Mouse (Mus musculus): ENCODE measurements around the gene Kcnip3. TPM values are rescaled to one million over a fixed set of nuclear protein-coding genes. Genes with fewer than 3 reads are reported as not detected.

The Kcnip3 gene
- total RNA-seq, 2 experiments from 2014 or later: 53.9 to 57.9 TPM

GRCm38 (mm10) chr2:127472279-127472678 is 49.6 kb downstream of the Kcnip3 start:
- DNase-seq (ENCODE audit: low spot score in 2 of 2): no peak

GRCm38 (mm10) chr2:127471281-127471680 is 50.6 kb downstream of the Kcnip3 start:
- DNase-seq (ENCODE audit: low spot score in 2 of 2): no peak

DNA sequence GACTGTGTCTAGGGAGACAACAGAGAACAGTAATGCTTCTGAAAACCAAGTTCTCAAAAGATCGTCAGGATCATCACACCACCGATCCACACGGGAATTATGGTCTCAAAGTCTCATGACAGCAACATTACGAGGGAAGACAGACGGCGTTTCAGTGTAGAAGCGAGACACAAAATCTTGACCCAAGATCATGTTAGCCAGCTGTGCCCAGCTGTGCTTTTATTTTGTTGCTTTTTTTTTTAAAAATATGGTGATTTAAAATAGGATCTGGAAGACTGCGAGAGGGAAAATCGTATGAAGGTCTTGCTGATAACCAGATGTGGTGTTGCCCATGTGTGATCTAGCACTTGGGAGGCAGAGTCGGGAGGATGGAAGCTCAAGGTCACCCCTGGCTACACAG is 51.2 kb downstream of the Kcnip3 start:
- no peak for DNase-seq (ENCODE audit: low spot score in 2 of 2)

GRCm38 (mm10) chr2:127470183-127470582 is 51.7 kb downstream of the Kcnip3 start:
- no peak for DNase-seq (ENCODE audit: low spot score in 2 of 2)

GRCm38 (mm10) chr2:127462314-127462713 is 59.6 kb downstream of the Kcnip3 start:
- DNase-seq (ENCODE audit: low spot score in 2 of 2): peak; percentile 67 to 74

GRCm38 (mm10) chr2:127461351-127461750 is 60.5 kb downstream of the Kcnip3 start:
- DNase-seq (ENCODE audit: low spot score in 2 of 2): no peak

GRCm38 (mm10) chr2:127459341-127459740 is 62.6 kb downstream of the Kcnip3 start:
- DNase-seq (ENCODE audit: low spot score in 2 of 2): no peak

GRCm38 (mm10) chr2:127453764-127454163 is 68.1 kb downstream of the Kcnip3 start:
- peak; percentile 83 to 85 for DNase-seq (ENCODE audit: low spot score in 2 of 2)

- DNase-seq (ENCODE audit: low spot score in 2 of 2): no peak
Measured at GRCm38 (mm10) chr2:127453141-127453540, 68.8 kb downstream of the Kcnip3 start.

- no peak for DNase-seq (ENCODE audit: low spot score in 2 of 2)
Measured at GRCm38 (mm10) chr2:127451748-127452147, 70.1 kb downstream of the Kcnip3 start.

DNA sequence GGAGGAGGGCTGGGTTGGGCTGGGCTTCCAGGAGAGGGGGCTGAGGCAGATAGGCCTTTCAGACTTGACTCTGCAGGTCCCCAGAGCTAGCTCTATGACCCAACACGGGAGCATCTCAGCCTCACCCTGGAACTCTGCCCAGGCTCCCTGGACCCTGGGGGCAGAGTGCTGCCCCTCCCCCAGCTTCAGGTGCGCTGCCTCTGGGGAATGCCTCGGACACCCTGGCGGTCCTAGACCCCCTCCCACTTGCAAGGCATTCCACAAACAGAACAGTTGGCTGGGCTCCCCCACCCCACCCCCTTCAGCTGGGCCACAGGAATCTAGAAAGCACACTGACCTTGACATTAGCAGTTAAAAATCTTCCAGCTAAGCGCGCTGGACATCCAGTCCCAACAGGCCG is 72.2 kb downstream of the Kcnip3 start:
- DNase-seq (ENCODE audit: low spot score in 2 of 2): no peak

DNA sequence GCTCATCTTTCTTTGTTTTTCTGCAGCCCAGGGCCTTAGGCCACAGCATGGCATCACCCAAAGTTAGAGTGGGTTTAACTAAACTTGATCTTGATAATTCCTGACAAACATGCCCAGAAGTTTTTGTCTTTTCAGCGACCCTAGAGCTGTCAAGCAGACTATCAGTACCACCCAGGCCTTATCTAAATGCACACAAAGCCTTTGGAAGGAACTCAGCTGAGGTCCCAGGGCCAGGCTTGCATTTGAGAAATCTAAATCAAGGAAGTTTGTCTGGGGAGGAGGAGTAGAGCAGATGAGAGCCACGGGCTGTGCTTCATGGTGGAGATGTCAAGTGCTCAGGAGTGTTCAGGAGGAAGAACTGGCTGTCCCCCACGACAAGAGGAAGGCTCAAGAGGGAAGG is 75.0 kb downstream of the Kcnip3 start:
- DNase-seq (ENCODE audit: low spot score in 2 of 2): no peak

GRCm38 (mm10) chr2:127444055-127444789 is 77.7 kb downstream of the Kcnip3 start, which contains the start of gene Fahd2a:
Gene Fahd2a (minus strand): TSS chr2:127444565.
- DNase-seq (ENCODE audit: low spot score in 2 of 2): peak; percentile 87 to 88

GRCm38 (mm10) chr2:127437697-127438096 is 84.2 kb downstream of the Kcnip3 start:
- no peak for DNase-seq (ENCODE audit: low spot score in 2 of 2)

DNA sequence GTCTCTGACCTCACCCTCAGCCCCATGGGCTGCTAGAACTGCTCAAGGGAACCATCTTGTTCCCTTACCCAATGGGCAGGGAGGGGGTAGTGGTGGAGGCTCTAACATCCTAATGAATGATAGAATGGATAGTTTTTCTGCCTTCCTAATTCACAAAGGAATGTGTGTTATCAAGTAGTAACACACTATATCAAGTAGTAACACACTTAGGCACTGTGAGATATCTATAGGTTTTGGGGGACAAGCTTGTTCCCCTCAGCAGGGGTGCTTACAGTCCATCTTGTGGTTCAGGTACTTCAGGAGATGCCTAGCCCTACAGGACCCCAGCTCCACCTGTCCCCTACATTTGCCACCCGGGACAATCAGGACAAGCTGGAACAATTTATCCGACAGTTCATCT is 86.3 kb downstream of the Kcnip3 start:
- no peak for DNase-seq (ENCODE audit: low spot score in 2 of 2)

DNA sequence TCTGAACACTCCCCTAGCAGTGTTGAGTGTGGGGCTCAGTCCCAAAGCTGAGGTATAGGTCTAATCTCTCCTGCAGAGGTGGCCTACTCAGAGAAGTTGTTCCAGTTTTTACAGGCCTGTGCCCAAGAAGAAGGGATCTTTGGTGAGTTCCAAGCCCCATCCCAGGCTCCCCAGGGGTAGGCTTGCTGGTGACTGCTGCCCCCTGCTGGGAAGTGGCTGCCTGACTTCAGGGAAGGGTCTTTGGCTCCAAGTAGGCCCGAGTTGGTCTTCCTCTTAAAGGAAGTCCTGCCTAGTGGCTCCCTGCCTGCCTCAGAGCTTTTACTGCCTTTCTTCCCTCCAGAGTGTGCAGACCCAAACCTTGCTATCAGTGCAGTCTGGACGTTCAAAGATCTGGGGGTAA is 86.8 kb downstream of the Kcnip3 start:
- DNase-seq (ENCODE audit: low spot score in 2 of 2): peak; percentile 25 to 45

DNA sequence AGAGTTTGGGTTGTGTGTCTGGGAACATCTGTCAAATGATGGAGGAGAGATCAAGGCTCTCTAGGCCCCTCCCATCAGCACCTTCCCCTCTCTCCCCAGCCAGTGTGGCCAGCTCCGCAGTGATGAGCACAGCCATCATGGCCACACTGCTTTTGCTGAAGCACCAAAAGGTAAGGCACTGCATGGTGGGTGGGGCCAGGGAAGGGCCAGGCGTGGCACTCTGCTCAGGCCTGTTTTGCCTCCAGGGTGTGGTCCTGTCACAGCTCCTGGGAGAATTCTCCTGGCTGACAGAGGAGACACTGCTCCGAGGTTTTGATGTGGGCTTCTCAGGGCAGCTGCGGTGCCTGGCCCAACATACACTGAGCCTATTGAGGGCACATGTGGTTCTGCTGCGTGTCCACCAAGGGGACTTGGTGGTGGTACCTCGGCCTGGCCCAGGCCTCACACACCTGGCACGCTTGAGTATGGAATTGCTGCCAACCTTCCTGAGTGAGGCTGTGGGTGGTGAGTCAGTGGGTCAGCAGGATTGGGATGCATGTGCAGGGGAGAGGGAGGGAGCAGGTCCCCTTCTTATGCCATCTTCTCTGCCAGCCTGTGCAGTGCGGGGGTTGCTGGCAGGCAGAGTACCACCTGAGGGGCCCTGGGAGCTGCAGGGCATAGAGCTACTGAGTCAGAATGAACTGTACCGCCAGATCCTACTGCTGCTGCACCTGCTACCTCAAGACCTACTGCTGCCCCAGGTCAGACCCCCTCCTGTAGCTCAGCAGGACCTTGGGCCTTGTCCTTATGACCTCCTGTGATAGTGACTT is 88.2 kb downstream of the Kcnip3 start:
- DNase-seq (ENCODE audit: low spot score in 2 of 2): no peak

DNA sequence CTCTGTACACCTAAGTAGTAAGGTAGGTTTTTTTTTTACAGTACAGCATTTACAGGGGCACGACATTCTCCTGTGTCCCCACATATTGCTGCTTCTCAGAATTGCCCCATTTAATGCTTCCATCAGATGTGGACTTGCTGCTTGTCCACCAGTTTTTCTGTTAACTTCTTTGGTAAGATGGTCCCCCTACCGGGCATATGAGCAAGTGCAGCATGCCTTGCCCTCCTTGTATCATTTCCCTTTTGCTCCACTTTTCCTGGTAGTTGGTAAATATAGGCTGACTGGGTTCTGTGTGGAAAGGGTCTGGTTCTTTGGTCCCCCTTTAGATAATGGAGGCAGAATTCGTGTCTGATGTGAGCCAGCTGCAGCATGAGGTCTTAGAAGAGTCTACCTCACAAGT is 91.7 kb downstream of the Kcnip3 start:
- DNase-seq (ENCODE audit: low spot score in 2 of 2): peak; percentile 50 to 58

DNA sequence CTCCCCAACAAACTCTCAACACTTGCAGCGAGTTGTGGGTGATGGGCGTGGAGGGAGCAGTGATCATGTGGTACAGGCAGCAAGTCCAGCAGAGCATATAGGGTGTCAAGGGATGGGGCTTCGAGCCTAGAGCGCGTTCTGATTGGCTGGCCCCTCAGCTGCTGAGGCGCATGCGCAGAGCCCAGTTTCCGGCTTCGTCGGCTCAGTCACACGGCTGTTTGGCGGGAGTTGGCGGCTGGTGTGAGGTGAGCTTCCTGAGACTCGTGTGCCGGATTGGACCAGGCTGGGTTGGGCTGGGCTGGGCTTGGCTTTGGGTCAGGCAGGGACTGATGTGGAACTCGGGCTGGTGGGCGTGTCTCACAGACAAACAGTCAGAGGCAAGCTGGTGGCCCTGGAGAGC is 96.9 kb downstream of the Kcnip3 start, which contains the start of gene Gpat2:
TSS of gene Gpat2 (plus strand) at position 223 of the 400 bp plus-strand sequence.
- no peak for DNase-seq (ENCODE audit: low spot score in 2 of 2)

DNA sequence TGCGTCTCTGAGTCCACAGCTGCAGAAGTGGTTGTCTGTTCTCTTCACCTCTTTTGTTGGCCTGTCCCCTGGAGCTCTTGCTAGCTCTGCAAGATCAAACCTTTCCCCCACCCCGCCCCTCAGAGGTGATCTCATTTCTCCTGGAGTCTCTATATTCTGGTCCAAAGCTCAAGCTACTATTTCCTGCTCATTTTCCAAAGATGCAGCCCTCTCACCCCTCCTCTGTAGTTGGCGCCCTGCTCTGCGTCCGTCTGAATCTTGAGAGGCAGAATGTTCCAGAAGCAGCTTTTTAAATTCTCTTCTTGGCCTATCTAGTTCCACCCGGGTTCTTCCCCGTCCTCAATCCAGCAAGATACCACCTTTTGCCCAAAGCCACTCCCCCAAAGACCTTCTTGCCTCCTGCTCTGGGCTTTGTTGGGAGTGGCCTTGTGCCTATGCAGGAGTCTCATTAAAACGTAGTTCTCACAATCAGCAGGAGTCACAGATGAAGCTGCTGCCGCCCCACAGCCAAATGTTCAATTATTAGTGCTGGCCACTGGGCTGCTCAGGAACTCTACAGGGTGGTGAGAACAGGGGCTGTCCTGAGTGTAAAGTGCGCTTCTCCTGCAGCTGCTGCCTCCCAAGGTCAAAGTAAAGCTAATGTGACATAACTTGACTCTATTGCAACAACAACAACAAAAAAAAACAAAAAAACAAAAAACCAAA is 103.5 kb downstream of the Kcnip3 start:
- no peak for DNase-seq (ENCODE audit: low spot score in 2 of 2)

GRCm38 (mm10) chr2:127416706-127417105 is 105.2 kb downstream of the Kcnip3 start:
- no peak for DNase-seq (ENCODE audit: low spot score in 2 of 2)

GRCm38 (mm10) chr2:127415806-127416205 is 106.1 kb downstream of the Kcnip3 start:
- DNase-seq (ENCODE audit: low spot score in 2 of 2): no peak

All from layer of hippocampus, postnatal 10 days (tissue).